13 mouse cellular contexts compared by ENCODE assay signal in the genomic region with DNA sequence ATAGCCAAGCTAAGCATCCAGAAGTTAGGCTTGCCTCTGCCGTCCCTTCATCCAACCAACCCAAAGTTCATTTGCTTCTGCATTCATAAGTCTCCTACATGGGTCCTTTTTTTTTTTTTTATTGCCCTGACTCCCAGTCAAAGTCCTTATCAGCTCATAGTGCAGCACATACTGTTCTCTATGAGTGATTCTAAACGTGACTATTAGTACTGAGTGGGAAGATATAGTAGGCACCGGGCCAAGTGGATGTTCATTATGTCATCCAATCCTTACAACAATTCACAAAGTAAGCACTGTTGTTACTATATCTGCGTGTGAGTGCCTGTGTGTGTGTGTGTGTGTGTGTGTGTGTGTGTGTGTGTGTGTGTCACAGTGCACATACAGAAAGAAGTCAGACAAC. TPM values are rescaled to one million over a fixed set of nuclear protein-coding genes. Genes with fewer than 3 reads are reported as not detected.
A peak's percentile ranks its signal among the peaks of the same experiment; 100 is the strongest.
DNase-seq lines count a peak whose midpoint lies in the region; ATAC-seq lines count a peak whose summit lies in the region.
"Had no signal": no experiment of that assay in that cellular context is flagged by ENCODE, and none has a peak within 500 bp of the region (broad histone marks: within the 10 kb centered on the region; RNA-seq: fewer than 3 reads in every experiment).

No protein-coding gene starts in this region.

- H3K9me3 ChIP-seq in hindbrain, embryonic 12.5 days (replicated peaks), result no peaks in the 10 kb centered on the region
- no peaks in the 10 kb centered on the region for H3K9me3 ChIP-seq in midbrain, embryonic 13.5 days
- H3K9me3 ChIP-seq: heart, embryonic 15.5 days; liver, embryonic 15.5 days had no signal

- no peaks in the 10 kb centered on the region for H3K4me1 ChIP-seq in hindbrain, embryonic 12.5 days
- H3K4me1 ChIP-seq in midbrain, embryonic 13.5 days (replicated peaks), result peaks cover 30% of the 10 kb centered on the region
- H3K4me1 ChIP-seq: heart, embryonic 15.5 days; liver, embryonic 15.5 days had no signal

- H3K27ac ChIP-seq in hindbrain, embryonic 12.5 days, result peak overlapping the region; percentile 75
- peak overlapping the region; percentile 88 for H3K27ac ChIP-seq in midbrain, embryonic 13.5 days
- H3K27ac ChIP-seq: heart, embryonic 15.5 days; liver, embryonic 15.5 days had no signal

- no peaks in the 10 kb centered on the region for H3K27me3 ChIP-seq in hindbrain, embryonic 12.5 days
- H3K27me3 ChIP-seq in midbrain, embryonic 13.5 days, result no peaks in the 10 kb centered on the region
- H3K27me3 ChIP-seq: heart, embryonic 15.5 days; liver, embryonic 15.5 days had no signal

- H3K4me2 ChIP-seq in hindbrain, embryonic 12.5 days (replicated peaks), result no peak overlapping the region
- peak overlapping the region; percentile 10 for H3K4me2 ChIP-seq in midbrain, embryonic 13.5 days (replicated peaks)
- H3K4me2 ChIP-seq: heart, embryonic 15.5 days; liver, embryonic 15.5 days had no signal

- no peak overlapping the region for H3K4me3 ChIP-seq in hindbrain, embryonic 12.5 days
- H3K4me3 ChIP-seq in midbrain, embryonic 13.5 days (replicated peaks), result no peak overlapping the region
- H3K4me3 ChIP-seq: erythroblast, embryonic 14.5 days; heart, embryonic 15.5 days; liver, embryonic 15.5 days had no signal

- H3K36me3 ChIP-seq in hindbrain, embryonic 12.5 days, result no peaks in the 10 kb centered on the region
- no peaks in the 10 kb centered on the region for H3K36me3 ChIP-seq in midbrain, embryonic 13.5 days
- H3K36me3 ChIP-seq: heart, embryonic 15.5 days; liver, embryonic 15.5 days had no signal

- DNase-seq in kidney, adult 9 months, result peak; percentile 46
- DNase-seq in kidney, adult 11 months, result no peak
- peak; percentile 20 for DNase-seq in adipocyte (ENCODE audit: low spot score)
- no peak for DNase-seq in frontal cortex, postnatal 36 days (ENCODE audit: low spot score in 2 of 2)
- no peak for DNase-seq in B cell, adult 2 months
- DNase-seq in cerebellum, postnatal 36 days, result no peak
- DNase-seq: cerebellum, postnatal 25 days; layer of hippocampus, adult 9-11 months had no signal

- H3K9ac ChIP-seq in hindbrain, embryonic 12.5 days, result no peak overlapping the region
- H3K9ac ChIP-seq in midbrain, embryonic 13.5 days (replicated peaks), result no peak overlapping the region
- H3K9ac ChIP-seq: heart, embryonic 15.5 days; liver, embryonic 15.5 days had no signal

- no peak for ATAC-seq in hindbrain, embryonic 12.5 days (ENCODE audit: low FRiP score)
- ATAC-seq in midbrain, embryonic 13.5 days, result no peak

- WGBS in hindbrain, embryonic 12.5 days, result 64% methylated on average over 4 of the region's 4 CpGs
- 58% methylated on average over 4 of the region's 4 CpGs for WGBS in midbrain, embryonic 13.5 days

RNA-seq across cellular contexts. Expression of a gene that starts 19.4 kb away (rescaled TPM):
- 0.42 and 1.2 TPM in 2 replicates for polyA plus RNA-seq in hindbrain, embryonic 12.5 days (2016; fragmentation: Nextera tagmentation; extraction: Ambion mirVana)
- 0.63 and 0.78 TPM in 2 replicates for polyA plus RNA-seq in midbrain, embryonic 13.5 days (2015; fragmentation: Nextera tagmentation; extraction: Ambion mirVana)
- polyA plus RNA-seq: erythroblast, embryonic 14.5 days had no signal

RNA-seq across cellular contexts. Expression of a gene that starts 32.6 kb away (rescaled TPM):
- 537 and 566 TPM in 2 replicates for polyA plus RNA-seq in hindbrain, embryonic 12.5 days (2016; fragmentation: Nextera tagmentation; extraction: Ambion mirVana)
- 594 and 615 TPM in 2 replicates for polyA plus RNA-seq in midbrain, embryonic 13.5 days (2015; fragmentation: Nextera tagmentation; extraction: Ambion mirVana)

Comparison
In these comparisons a context has a peak if more than half of its experiments do, and no peak if none do; other contexts are left out.
1. DNase-seq: peak in kidney, adult 9 months (single experiment) and adipocyte (single experiment); none in kidney, adult 11 months (single experiment), frontal cortex, postnatal 36 days (0 of 2), B cell, adult 2 months (0 of 2) and cerebellum, postnatal 36 days (0 of 2).